Mouse (Mus musculus) thymus, postnatal 25 days (tissue): ENCODE data around the gene Mitf.

Experiments
- DNase-seq: peaks from one replicate; pipeline ENCODE4 v3.0.0; 2022

Gene Mitf

GRCm38 (mm10) chr6:97826642-97827275 lies 19.9 kb downstream of the Mitf start:
- DNase-seq = no peak

- no peak for DNase-seq
These were observed 21.2 kb downstream of the Mitf start for GRCm38 (mm10) chr6:97828021-97828420.

DNA sequence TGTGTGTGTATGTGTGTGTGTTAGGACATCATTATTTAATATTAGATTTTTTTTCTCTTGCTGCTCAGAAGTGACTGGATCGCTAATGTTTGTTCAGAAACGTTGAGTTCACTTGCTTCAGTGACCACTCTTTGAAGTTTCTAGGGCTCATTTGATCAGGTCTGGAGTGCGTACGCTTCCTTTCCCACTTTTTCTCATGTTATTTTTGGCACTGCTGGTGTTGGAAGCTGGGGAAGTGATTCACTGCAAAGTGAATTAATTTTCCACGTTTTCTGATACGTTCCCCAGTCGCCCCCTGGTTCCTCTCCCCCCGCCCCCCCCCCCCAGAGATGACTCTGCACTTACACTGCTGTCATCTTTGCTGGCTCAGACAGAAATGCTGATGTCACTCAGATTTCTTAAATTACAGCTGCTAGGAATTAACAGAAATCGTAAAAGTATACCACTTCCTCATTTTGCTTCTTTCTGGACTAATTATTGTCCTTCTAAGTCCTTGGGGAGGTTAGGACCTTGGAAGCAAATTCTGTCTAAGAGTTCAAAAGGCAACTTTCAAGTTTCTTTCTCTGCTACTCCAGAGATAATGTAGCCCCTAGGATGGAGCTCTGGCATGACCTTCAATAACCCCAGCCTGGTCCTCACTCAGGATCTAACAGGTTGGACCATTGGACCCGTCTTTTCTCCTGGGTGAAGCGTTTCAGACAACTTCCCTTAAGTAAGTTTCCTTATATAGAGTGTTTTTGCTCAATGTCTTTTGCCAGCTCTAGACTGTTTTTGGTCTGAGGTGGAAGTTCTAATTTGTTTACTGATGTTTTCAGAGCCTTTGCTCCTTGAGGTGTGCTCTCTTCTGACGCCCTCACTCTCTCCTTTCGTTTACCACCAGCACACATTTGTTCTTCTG lies 22.2 kb downstream of the Mitf start:
- DNase-seq = no peak

- no peak for DNase-seq
These were observed 25.6 kb downstream of the Mitf start for GRCm38 (mm10) chr6:97832501-97832900.

GRCm38 (mm10) chr6:97836176-97836575 lies 29.3 kb downstream of the Mitf start:
- DNase-seq = no peak

- DNase-seq = no peak
These were observed 30.9 kb downstream of the Mitf start for GRCm38 (mm10) chr6:97837711-97838110.

GRCm38 (mm10) chr6:97839568-97839967 lies 32.7 kb downstream of the Mitf start:
- DNase-seq = no peak

GRCm38 (mm10) chr6:97844112-97844511 lies 37.3 kb downstream of the Mitf start:
- DNase-seq = no peak

DNA sequence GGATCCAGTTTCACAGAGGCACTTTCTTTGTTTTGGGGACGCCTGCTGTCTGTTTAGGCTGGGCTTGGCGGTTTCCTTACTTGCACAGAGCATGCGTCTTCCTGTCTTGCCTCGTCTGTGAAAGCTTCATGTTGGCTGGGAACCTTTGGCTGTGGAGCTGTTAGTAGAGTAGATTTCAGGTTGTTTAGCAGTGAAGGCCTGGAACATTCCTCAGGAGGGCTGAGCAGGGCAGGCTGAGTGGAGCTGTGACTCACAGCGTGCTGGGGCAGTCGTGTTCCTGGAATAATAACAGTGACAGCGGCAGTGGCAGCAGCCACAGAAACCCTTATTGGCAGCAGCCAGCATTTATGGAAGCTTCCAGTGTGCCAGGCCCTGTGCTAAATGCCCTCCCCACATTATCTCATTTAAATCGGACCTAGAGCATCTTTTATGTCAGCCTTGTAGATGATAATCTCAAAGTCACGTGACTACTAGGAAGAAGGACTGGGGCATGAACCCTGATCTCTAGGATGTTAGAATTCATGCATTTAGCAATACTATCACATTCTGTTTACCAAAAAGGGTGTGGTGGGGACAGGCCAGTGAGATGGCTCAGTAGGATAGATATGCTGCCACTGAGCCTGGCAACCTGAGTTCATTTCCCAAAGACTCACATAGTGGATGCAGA lies 41.5 kb downstream of the Mitf start:
- DNase-seq = no peak

DNA sequence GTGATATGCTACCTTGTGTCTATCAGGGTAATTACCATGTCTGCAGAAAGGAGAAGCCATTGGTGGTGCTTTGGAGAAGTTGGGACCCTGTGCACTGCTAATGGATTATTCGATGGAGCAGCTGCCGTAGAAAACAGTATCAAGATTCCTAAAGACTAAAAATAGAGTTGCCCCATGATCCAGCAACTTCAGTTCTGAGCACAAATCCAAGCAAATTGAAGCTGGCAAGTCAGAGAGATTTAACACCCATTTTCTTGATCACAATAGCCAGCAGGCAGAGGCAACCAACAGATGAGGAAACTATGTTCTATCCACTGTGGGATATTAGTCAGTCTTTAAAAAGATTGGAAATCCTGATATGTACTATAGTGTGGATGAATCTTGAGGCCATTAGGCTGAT lies 47.4 kb downstream of the Mitf start:
- no peak for DNase-seq

- DNase-seq = no peak
These were observed 48.7 kb downstream of the Mitf start for GRCm38 (mm10) chr6:97855420-97856170.

GRCm38 (mm10) chr6:97856502-97856901 lies 49.6 kb downstream of the Mitf start:
- DNase-seq = no peak

DNA sequence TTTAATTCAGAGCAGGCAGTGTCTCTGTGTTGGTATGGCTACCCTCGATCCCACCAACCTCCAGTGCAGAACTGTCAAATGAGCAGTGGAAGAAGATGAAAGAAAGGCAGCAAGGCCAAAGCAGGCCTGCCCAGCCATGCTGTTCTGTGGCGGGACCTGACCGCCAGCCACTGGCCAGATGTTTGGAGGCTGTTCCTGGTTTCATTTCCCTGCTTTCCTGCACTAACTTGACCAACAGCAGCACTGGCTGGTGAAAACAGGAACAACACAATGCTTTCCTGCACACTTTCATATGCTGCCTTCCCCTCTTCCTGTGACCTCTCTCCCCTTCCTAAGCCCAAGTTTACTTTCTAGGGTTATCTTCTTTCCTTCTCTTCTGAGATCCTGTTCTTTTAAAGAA lies 50.8 kb downstream of the Mitf start:
- no peak for DNase-seq

DNA sequence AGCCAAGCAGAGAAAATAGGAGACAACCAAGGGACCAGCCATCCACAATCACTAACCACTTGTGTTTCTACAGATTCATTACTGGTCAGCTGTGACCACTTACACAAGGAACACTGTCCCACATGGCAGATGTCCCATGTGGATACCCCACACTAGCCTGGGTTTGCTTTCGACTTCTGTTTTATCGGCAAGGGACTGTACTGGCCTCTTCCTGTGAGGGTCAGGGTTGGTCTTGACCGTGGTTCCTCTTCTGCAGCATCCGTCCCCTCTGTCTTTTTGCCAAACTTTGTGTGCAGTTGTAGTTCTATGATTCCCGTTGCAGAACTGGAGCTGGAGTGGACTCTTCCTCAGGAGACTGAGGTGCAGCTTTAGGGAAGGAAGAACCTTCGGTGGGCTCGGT lies 59.7 kb downstream of the Mitf start:
- DNase-seq = no peak

GRCm38 (mm10) chr6:97868005-97868404 lies 61.2 kb downstream of the Mitf start:
- no peak for DNase-seq

GRCm38 (mm10) chr6:97869953-97870352 lies 63.1 kb downstream of the Mitf start:
- DNase-seq = no peak

DNA sequence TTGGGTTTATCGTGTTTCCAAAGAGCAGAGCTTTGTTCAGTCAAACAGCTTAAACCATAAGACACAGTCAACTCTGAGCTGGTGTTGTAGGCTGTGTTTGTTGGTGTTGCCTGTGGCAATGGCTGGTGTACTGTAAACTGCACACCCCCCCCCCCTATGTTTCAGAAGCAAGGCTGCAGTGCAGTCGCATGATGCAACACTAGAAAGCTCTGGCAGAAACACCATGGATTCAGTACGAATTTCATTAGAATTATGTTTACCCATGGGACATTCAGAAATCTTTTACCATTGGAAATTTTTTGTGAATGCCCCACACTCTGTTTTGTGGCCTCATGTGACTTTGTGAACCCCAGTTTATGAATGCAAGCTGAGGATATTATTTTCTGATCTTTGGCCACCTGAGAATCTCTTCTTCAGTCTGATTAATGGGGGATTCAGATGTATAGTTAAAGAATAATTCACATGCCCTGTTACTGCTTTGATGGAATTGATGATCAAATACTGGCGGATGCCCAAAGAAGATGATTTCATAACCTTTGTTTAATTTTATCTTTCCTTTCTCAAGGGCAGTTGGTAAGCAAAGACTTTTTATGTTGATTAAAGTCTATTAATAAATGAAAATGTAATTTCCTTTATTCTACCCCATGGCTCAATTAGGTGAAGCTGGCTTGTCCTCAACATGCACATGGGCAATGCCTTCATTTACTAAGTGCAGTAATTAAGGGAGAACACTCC lies 64.6 kb downstream of the Mitf start:
- DNase-seq = no peak

DNA sequence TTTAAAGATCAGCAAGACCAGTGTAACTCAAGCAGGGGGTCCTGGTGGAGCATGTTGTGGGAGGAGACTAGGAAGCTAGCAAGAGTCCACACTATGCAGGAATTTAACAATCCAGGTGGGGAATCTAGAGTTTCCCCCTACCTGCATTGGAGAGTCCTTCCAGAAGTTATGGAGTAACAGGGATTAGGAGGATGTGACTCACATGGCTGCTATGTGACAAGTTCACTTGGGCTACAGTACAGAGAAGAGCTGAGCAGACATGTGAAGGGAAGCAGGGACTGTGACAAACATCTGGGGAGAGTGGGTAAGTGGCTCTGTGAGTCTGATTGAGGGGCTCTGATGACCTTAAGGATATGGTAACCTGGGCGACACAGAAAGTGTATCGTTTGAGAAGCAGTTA lies 66.2 kb downstream of the Mitf start:
- DNase-seq = no peak

- DNase-seq = no peak
These were observed 70.1 kb downstream of the Mitf start for GRCm38 (mm10) chr6:97876990-97877389.

DNA sequence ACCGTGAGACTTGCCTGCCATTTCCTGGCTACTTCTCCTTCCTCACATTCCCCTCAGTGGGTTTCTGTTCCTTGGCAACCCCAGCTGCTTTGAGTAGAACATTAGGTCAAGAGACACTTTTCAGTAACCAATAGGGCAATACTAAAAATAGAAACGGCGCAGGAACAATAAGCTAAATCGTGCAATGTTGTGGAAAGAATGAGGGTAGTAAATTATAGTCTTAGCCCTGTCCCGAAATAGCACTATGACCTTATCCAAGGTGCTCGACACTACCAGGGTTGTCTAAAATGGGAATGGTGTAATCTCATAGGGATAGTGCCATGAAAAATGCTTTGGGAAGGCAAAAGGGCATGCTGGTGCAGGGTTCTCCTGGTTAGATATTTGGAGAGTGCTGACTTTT lies 70.6 kb downstream of the Mitf start:
- no peak for DNase-seq

- DNase-seq = no peak
These were observed 73.5 kb downstream of the Mitf start for GRCm38 (mm10) chr6:97880363-97880762.

GRCm38 (mm10) chr6:97881935-97882334 lies 75.1 kb downstream of the Mitf start:
- no peak for DNase-seq
